In the genomic region with DNA sequence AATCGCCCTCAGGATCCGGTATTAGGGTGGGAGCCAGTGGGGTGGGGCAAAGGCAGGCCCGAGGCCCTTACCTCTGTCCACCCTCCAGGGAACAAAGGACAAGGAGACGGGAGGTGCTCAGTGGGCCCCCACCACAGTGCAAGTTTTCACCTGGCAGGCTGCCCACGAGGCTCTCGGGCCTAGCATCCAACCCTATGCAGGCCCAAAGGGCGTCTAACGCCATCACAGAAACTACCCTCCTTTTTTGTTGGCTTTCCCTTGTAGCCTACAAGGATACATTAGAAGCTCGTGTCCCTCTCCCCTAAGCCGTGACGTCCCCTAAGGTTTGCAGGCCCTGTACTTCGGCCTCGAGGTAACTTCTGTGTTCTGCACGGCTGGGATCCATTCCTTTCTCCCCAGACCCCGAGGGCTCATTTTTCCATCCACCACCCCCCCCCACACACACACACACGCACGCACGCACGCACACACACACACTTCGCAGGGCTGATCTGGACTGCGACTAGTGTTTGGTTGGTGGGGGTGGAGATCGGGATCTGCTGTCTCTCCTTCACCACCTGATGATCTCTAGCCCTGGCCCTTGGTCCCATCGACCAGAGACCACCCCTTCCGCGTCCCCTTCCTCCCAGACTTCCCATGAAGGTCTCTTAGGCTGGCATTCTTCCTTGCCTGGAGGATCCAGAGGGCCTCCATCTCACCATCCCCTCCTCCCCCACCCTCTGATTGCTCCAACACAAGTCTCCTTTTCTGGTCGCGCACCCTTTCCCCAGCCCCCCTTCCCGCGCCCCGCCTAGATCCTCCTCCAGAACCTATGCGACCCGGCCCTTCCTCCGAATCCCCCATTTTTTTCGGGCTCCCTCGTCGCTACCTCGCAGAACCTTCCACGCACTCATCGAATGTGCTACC, we compare ENCODE assay signal across 9 mouse cellular contexts. TPM values are rescaled to one million over a fixed set of nuclear protein-coding genes. Genes with fewer than 3 reads are reported as not detected.
DNase-seq lines count a peak whose midpoint lies in the region; ATAC-seq lines count a peak whose summit lies in the region.
"Had no signal": no experiment of that assay in that cellular context is flagged by ENCODE, and none has a peak within 500 bp of the region (broad histone marks: within the 10 kb centered on the region; RNA-seq: fewer than 3 reads in every experiment).

No protein-coding gene starts in this region.

- H3K4me3 ChIP-seq in intestine, embryonic 15.5 days (replicated peaks): peak overlapping the region; percentile 77

- no peaks in the 10 kb centered on the region for H3K27me3 ChIP-seq in intestine, embryonic 15.5 days (replicated peaks)

- 2% methylated on average over 39 of the region's 39 CpGs for WGBS in intestine, embryonic 15.5 days

- H3K4me2 ChIP-seq in intestine, embryonic 15.5 days (replicated peaks): peak overlapping the region; percentile 88

- peak overlapping the region; percentile 95 for H3K9ac ChIP-seq in intestine, embryonic 15.5 days

- no peaks in the 10 kb centered on the region for H3K9me3 ChIP-seq in intestine, embryonic 15.5 days

- DNase-seq in 416B (ENCODE audit: low read depth) (peak; percentile 66), MEL-GATA-1-ER (ENCODE audit: extremely low read depth, low read depth) (peak; percentile 17), liver (peak; percentile 45)
- DNase-seq in cerebellum, adult 8-10 months: peak; percentile 58
- DNase-seq in gastrocnemius, postnatal 10 days: peak; percentile 71
- DNase-seq in naive thymus-derived CD4-positive, alpha-beta T cell, adult 2 months (ENCODE audit: low read depth): peak; percentile 41
- peak; percentile 51 for DNase-seq in urinary bladder, postnatal 25 days (ENCODE audit: low spot score)

- H3K4me1 ChIP-seq in intestine, embryonic 15.5 days (replicated peaks): peaks cover 12% of the 10 kb centered on the region

- H3K27ac ChIP-seq in intestine, embryonic 15.5 days: peak overlapping the region; percentile 92

- peak; percentile 67 for ATAC-seq in intestine, embryonic 15.5 days

- H3K36me3 ChIP-seq in intestine, embryonic 15.5 days: peaks cover 25% of the 10 kb centered on the region; the same call in 1 of the 2 replicates

RNA-seq across cellular contexts. Expression of gene Tnnc1, which starts 2.3 kb away (rescaled TPM):
- total RNA-seq in gastrocnemius, postnatal 10 days (2021): 100 to 1,000 TPM; 197 to 292 TPM
- polyA plus RNA-seq in intestine, embryonic 15.5 days (2015; fragmentation: Nextera tagmentation; extraction: Ambion mirVana): 3.3 and 6.4 TPM in 2 replicates
- total RNA-seq: hematopoietic stem cell, adult 5-6 weeks had no signal

RNA-seq across cellular contexts. Expression of gene Nisch, which starts 10.9 kb away (rescaled TPM):
- 100 to 1,000 TPM; 133 to 183 TPM for total RNA-seq in gastrocnemius, postnatal 10 days (2021)
- polyA plus RNA-seq in intestine, embryonic 15.5 days (2015; fragmentation: Nextera tagmentation; extraction: Ambion mirVana): 280 and 297 TPM in 2 replicates

RNA-seq across cellular contexts. Expression of gene Sema3g, which starts 11.8 kb away (rescaled TPM):
- total RNA-seq in gastrocnemius, postnatal 10 days (2021): 1 to 10 TPM; 7.5 to 8.7 TPM
- polyA plus RNA-seq in intestine, embryonic 15.5 days (2015; fragmentation: Nextera tagmentation; extraction: Ambion mirVana): 0.91 and 0.96 TPM in 2 replicates

RNA-seq across cellular contexts. Expression of gene Stab1, which starts 37.4 kb away (rescaled TPM):
- total RNA-seq in gastrocnemius, postnatal 10 days (2021): 10 to 100 TPM; 45.3 to 54.3 TPM
- 32.3 and 32.5 TPM in 2 replicates for polyA plus RNA-seq in intestine, embryonic 15.5 days (2015; fragmentation: Nextera tagmentation; extraction: Ambion mirVana)
- total RNA-seq: hematopoietic stem cell, adult 5-6 weeks had no signal

RNA-seq across cellular contexts. Expression of gene Phf7, which starts 45.3 kb away (rescaled TPM):
- total RNA-seq in gastrocnemius, postnatal 10 days (2021): 1 to 10 TPM; 6.2 to 6.7 TPM
- polyA plus RNA-seq in intestine, embryonic 15.5 days (2015; fragmentation: Nextera tagmentation; extraction: Ambion mirVana): 10.6 and 11.9 TPM in 2 replicates

Comparison
In these comparisons a context has a peak if more than half of its experiments do, and no peak if none do; other contexts are left out.
1. Peak in every context shown above with its lines: DNase-seq, ATAC-seq, H3K4me3 ChIP-seq and H3K27ac ChIP-seq.
2. DNase-seq: peak in every context shown above with its lines; median percentile 71 in gastrocnemius, postnatal 10 days; 66 in 416B; 58 in cerebellum, adult 8-10 months; 51 in urinary bladder, postnatal 25 days; 45 in liver; 41 in naive thymus-derived CD4-positive, alpha-beta T cell, adult 2 months; 17 in MEL-GATA-1-ER.